Mouse (Mus musculus) limb, embryonic 14.5 days (tissue): ENCODE data around the gene Pabpn1. TPM values are rescaled to one million over a fixed set of nuclear protein-coding genes. Genes with fewer than 3 reads are reported as not detected.

Experiments
- ATAC-seq: fragments of 200-750 bp; cut with Nextera tagmentation; 2 replicates; pipeline ENCODE4 v1.8.0; 2017; ENCODE audit warnings: low read depth, moderate number of reproducible peaks, moderate TSS enrichment; ENCODE audit not compliant: low FRiP score
- DNase-seq: peaks from one replicate; pipeline ENCODE4 v3.0.0-alpha.2; 2015; ENCODE audit warnings: low spot score
- H3K27ac ChIP-seq: fragments of 300-500 bp; sonication (generic); replicated peaks from 2 replicates; pipeline ENCODE4 v1.5.1; 2014; ENCODE audit warnings: low read depth, mild to moderate bottlenecking, low read length, moderate library complexity, mixed read lengths
- H3K27me3 ChIP-seq: fragments of 300-500 bp; sonication (generic); 2 replicates; pipeline ENCODE4 v1.6.1; 2014; ENCODE audit warnings: low read length, mixed read lengths; ENCODE audit not compliant: control insufficient read depth, insufficient read depth
- H3K36me3 ChIP-seq: fragments of 300-500 bp; sonication (generic); 2 replicates; pipeline ENCODE4 v1.6.1; 2014; ENCODE audit warnings: mild to moderate bottlenecking, low read length, moderate library complexity, mixed read lengths; ENCODE audit not compliant: control insufficient read depth, insufficient read depth
- H3K4me1 ChIP-seq: fragments of 300-500 bp; sonication (generic); 2 replicates; pipeline ENCODE4 v1.6.1; 2014; ENCODE audit warnings: antibody characterized with exemption, low read length, mixed read lengths; ENCODE audit not compliant: control insufficient read depth, insufficient read depth
- H3K4me2 ChIP-seq: fragments of 300-500 bp; sonication (generic); replicated peaks from 2 replicates; pipeline ENCODE4 v1.6.1; 2014; ENCODE audit warnings: low read depth, mild to moderate bottlenecking, low read length, moderate library complexity; ENCODE audit not compliant: severe bottlenecking
- H3K4me3 ChIP-seq: fragments of 300-500 bp; sonication (generic); replicated peaks from 2 replicates; pipeline ENCODE4 v1.5.1; 2014; ENCODE audit warnings: low read length
- H3K9ac ChIP-seq: fragments of 300-500 bp; sonication (generic); 2 replicates; pipeline ENCODE4 v1.6.1; 2014; ENCODE audit warnings: mild to moderate bottlenecking, low read depth, low read length, moderate library complexity; ENCODE audit not compliant: severe bottlenecking
- H3K9me3 ChIP-seq: fragments of 300-500 bp; sonication (generic); 2 replicates; pipeline ENCODE4 v1.6.1; 2016; ENCODE audit warnings: low read length; ENCODE audit not compliant: control insufficient read depth
- POLR2A ChIP-seq: fragments of 200-500 bp; IDR thresholded peaks from 2 replicates; pipeline ENCODE4 v1.8.0; 2012; ENCODE audit warnings: inconsistent platforms, mild to moderate bottlenecking, moderate library complexity, borderline replicate concordance; ENCODE audit not compliant: insufficient read depth, insufficient read length; ENCODE audit errors: extremely low read depth
- WGBS: fragments of 180-500 bp; shearing (Covaris S2); extraction: QIAGEN DNeasy Blood & Tissue Kit; methylation state at CpG from one replicate; pipeline ENCODE4 v1.1.7; 2014; 5-methylcytosine and 5-hydroxymethylcytosine counted together
- polyA plus RNA-seq, 2 experiments: library from polyadenylated mRNA; depleted of rRNA in 1 of 2; stranded (reverse) in 1 of 2; unstranded in 1 of 2; fragments of >200 nt; fragmentation: Nextera tagmentation in 1 of 2; extraction: Ambion mirVana in 1 of 2; gene quantifications; 2 replicates each; pipeline versions ENCODE4 v1.2.1 to v1.2.3; 2012 to 2014

Gene Pabpn1
- polyA plus RNA-seq, 2 experiments = 137 to 495 TPM

DNA sequence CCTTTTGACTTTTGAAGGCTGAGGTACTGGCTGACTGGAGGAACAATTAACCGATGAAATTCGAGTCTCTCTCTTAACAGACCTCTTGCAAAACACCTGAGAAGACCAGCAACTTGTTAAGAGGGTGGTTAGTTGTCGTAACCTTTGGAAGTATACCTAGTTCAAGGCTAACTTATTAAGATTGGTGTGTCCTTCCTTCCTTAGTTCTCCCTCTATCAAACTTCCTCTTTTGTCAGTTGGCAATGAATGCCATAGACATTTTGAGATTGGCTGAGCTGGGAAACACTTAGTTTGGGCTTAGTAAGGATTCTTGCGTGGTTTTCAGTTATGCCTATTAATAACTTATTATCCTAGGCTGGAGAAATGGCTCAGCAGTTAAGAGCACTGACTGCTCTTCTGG, 24.3 kb upstream of the Pabpn1 start:
- 78% methylated on average over 4 of the region's 4 CpGs for WGBS
- ATAC-seq (no peak), DNase-seq (no peak)
- H3K4me1 ChIP-seq = no peaks in the 10 kb centered on the region; the same call in 1 of the 2 replicates
- no peak overlapping the region for H3K4me2 ChIP-seq
- TF ChIP-seq POLR2A = no peak
- no peak overlapping the region for H3K9ac ChIP-seq
- H3K9me3 ChIP-seq = no peaks in the 10 kb centered on the region
- H3K4me3 ChIP-seq = no peak overlapping the region
- H3K27me3 ChIP-seq = no peaks in the 10 kb centered on the region
- no peak overlapping the region for H3K27ac ChIP-seq
- no peaks in the 10 kb centered on the region for H3K36me3 ChIP-seq

DNA sequence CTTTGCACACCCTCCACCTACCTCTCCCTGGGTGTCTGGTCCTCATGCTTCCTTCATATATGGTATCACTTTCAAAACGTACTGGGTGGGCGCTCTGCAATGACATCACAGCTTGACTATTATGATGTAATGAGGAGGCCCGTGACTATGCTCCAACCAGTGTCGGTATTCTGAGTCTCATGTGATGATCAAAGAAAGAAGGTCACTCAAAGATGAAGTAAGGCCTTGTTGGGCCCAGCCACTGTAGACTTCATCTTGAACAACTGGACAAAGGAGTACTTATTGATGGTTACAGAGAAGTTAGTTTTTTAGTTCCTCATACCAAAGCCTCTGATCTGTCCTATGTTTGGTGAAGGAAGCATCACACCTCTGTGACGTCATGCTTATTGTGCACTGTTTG, 21.4 kb upstream of the Pabpn1 start, which contains the start of gene Homez:
TSS of gene Homez (minus strand) at position 101 of the 400 bp plus-strand sequence.
- WGBS = 85% methylated on average over 5 of the region's 5 CpGs
- H3K4me2 ChIP-seq = no peak within 1 kb of the TSS
- H3K36me3 ChIP-seq = no peaks in the 10 kb centered on the region
- ATAC-seq = no peak
- peaks cover 3% of the 10 kb centered on the region; the same call in 1 of the 2 replicates for H3K4me1 ChIP-seq
- no peak within 1 kb of the TSS for H3K4me3 ChIP-seq
- H3K27ac ChIP-seq = no peak within 1 kb of the TSS
- H3K9ac ChIP-seq = no peak within 1 kb of the TSS
- no peak for DNase-seq
- H3K9me3 ChIP-seq = no peaks in the 10 kb centered on the region
- H3K27me3 ChIP-seq = 0 out of 2 replicates have a peak, but pooled peaks cover 5% of the 10 kb centered on the region
- TF ChIP-seq POLR2A = no peak

DNA sequence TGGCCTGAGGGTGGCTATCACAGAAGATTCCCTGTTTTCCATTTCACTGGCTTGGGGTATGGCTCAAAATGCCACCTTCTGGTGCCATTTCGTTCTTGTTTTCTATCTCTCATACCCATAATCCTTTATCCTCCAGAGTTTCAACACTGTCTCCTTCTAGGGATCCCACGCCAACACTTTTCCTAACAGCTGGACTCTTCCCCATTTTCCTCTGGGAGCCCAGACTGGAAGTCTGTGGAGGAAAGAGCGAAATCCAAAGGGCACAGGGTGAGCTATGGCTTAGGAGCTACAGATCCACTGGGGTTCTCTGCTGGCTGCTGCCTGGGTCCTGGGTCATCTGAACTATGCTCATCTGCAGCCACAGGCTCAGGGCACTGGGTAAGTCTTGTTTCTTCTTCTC, 18.1 kb upstream of the Pabpn1 start:
- H3K27ac ChIP-seq = no peak overlapping the region

GRCm38 (mm10) chr14:54875844-54876538, 16.3 kb upstream of the Pabpn1 start:
- Histone ChIP-seq H3K4me1 (peaks cover 5% of the 10 kb centered on the region; the same call in 1 of the 2 replicates), H3K4me2 (peak overlapping the region; percentile 98), H3K27me3 (peaks cover 23% of the 10 kb centered on the region; the same call in 1 of the 2 replicates), H3K9me3 (no peaks in the 10 kb centered on the region), H3K9ac (peak overlapping the region; percentile 71), H3K36me3 (no peaks in the 10 kb centered on the region), H3K27ac (0 out of 2 replicates have a peak overlapping the region, but pooled peaks have one; percentile 38), H3K4me3 (peak overlapping the region; percentile 72)
- ATAC-seq (peak; percentile 31; the same call in 1 of the 2 replicates), DNase-seq (no peak)
- TF ChIP-seq POLR2A = no peak
- WGBS = 2% methylated on average over 36 of the region's 36 CpGs

More for the DNA sequence above, 18.1 kb upstream of the Pabpn1 start:
- H3K4me3 ChIP-seq = no peak overlapping the region
- 69% methylated on average over 3 of the region's 3 CpGs for WGBS
- H3K36me3 ChIP-seq = no peaks in the 10 kb centered on the region
- peaks cover 23% of the 10 kb centered on the region; the same call in 1 of the 2 replicates for H3K27me3 ChIP-seq
- H3K9me3 ChIP-seq = no peaks in the 10 kb centered on the region
- no peak for TF ChIP-seq POLR2A
- DNase-seq (no peak), ATAC-seq (no peak)
- no peak overlapping the region for H3K9ac ChIP-seq
- H3K4me2 ChIP-seq = no peak overlapping the region
- H3K4me1 ChIP-seq = peaks cover 5% of the 10 kb centered on the region; the same call in 1 of the 2 replicates

GRCm38 (mm10) chr14:54876539-54877047, 15.7 kb upstream of the Pabpn1 start:
- 0% methylated on average over 27 of the region's 72 CpGs for WGBS
- Histone ChIP-seq H3K4me1 (peaks cover 5% of the 10 kb centered on the region; the same call in 1 of the 2 replicates), H3K27ac (0 out of 2 replicates have a peak overlapping the region, but pooled peaks have one; percentile 38), H3K4me3 (peak overlapping the region; percentile 72), H3K36me3 (no peaks in the 10 kb centered on the region), H3K9ac (peak overlapping the region; percentile 71), H3K27me3 (peaks cover 23% of the 10 kb centered on the region; the same call in 1 of the 2 replicates), H3K4me2 (peak overlapping the region; percentile 98), H3K9me3 (no peaks in the 10 kb centered on the region)
- peak; percentile 91 for ATAC-seq
- peak; percentile 81 for DNase-seq
- TF ChIP-seq POLR2A = 0 out of 2 replicates have a peak, but pooled peaks have one; percentile 59
